Mouse (Mus musculus) limb, embryonic 13.5 days (tissue): ENCODE data around the gene Olfr1167. TPM values are rescaled to one million over a fixed set of nuclear protein-coding genes. Genes with fewer than 3 reads are reported as not detected.
"Not testable (repeated sequence)": the region's sequence is repeated elsewhere in the genome, so short reads cannot be mapped to it uniquely, and the experiment has no call there.

ENCODE experiments used
- ATAC-seq: fragments of 200-750 bp; cut with Nextera tagmentation; 2 replicates; pipeline ENCODE4 v1.8.0; 2017; ENCODE audit warnings: low read depth, moderate number of reproducible peaks, moderate TSS enrichment; ENCODE audit not compliant: low FRiP score
- H3K27ac ChIP-seq: fragments of 300-500 bp; sonication (generic); 2 replicates; pipeline ENCODE4 v1.5.1; 2015; ENCODE audit warnings: inconsistent platforms, mild to moderate bottlenecking, moderate library complexity
- H3K27me3 ChIP-seq: fragments of 300-500 bp; sonication (generic); 2 replicates; pipeline ENCODE4 v1.6.1; 2015; ENCODE audit warnings: mild to moderate bottlenecking, inconsistent platforms
- H3K36me3 ChIP-seq: fragments of 300-500 bp; sonication (generic); 2 replicates; pipeline ENCODE4 v1.6.1; 2015; ENCODE audit warnings: inconsistent platforms, mild to moderate bottlenecking, moderate library complexity
- H3K4me1 ChIP-seq: fragments of 300-500 bp; sonication (generic); 2 replicates; pipeline ENCODE4 v1.6.1; 2015; ENCODE audit warnings: inconsistent platforms
- H3K4me2 ChIP-seq: fragments of 300-500 bp; sonication (generic); replicated peaks from 2 replicates; pipeline ENCODE4 v1.6.1; 2015; ENCODE audit warnings: inconsistent platforms, mild to moderate bottlenecking, moderate library complexity
- H3K4me3 ChIP-seq: fragments of 300-500 bp; sonication (generic); 2 replicates; pipeline ENCODE4 v1.5.1; 2015; ENCODE audit warnings: moderate library complexity, mild to moderate bottlenecking, inconsistent platforms
- H3K9ac ChIP-seq: fragments of 300-500 bp; sonication (generic); 2 replicates; pipeline ENCODE4 v1.6.1; 2015; ENCODE audit warnings: mild to moderate bottlenecking, inconsistent platforms
- H3K9me3 ChIP-seq: fragments of 300-500 bp; sonication (generic); 2 replicates; pipeline ENCODE4 v1.6.1; 2016; ENCODE audit warnings: inconsistent platforms
- WGBS: fragments of 180-500 bp; shearing (Covaris S2); methylation state at CpG from one replicate; pipeline ENCODE4 v1.1.7; 2015; 5-methylcytosine and 5-hydroxymethylcytosine counted together
- polyA plus RNA-seq: library from polyadenylated mRNA; unstranded; fragments of >200 nt; fragmentation: Nextera tagmentation; extraction: Ambion mirVana; gene quantifications from 2 replicates; pipeline ENCODE4 v1.2.1, GENCODE M21; 2015

Olfr1167 gene
- polyA plus RNA-seq: not detected in 2 replicates

GRCm38 (mm10) chr2:88155093-88155492, at the start of gene Olfr1167:
TSS of gene Olfr1167 (minus strand) at chr2:88155193.
- H3K4me3 ChIP-seq, H3K4me2 ChIP-seq, H3K27ac ChIP-seq, H3K9ac ChIP-seq, ATAC-seq, H3K4me1 ChIP-seq, H3K36me3 ChIP-seq, H3K27me3 ChIP-seq, H3K9me3 ChIP-seq: not testable (repeated sequence)
- WGBS: 89% methylated on average over 1 of the region's 1 CpGs

DNA sequence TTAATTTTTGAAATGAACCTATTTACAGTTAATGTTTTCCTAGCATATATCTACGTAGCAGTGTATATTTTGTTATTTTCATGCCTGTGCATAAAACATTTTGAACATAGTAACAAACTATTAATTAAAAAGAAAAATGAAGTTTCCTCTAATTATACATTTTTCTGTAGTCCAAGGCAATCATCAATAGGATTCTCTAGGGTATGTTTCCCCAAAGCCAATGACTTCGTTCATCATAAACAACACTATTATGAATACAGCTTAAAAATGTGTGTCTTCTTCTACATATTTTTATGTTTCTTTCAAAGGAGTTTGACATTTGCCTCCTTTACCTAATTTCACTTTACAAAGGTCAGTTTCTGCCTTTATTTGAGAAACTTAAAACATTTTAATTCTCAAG, 26.6 kb upstream of the Olfr1167 start, which contains the start of gene Olfr1168:
Olfr1168 (plus strand) TSS at position 301 of the 400 bp plus-strand sequence.
- Histone ChIP-seq H3K4me1 (no peaks in the 10 kb centered on the region), H3K9ac (no peak within 1 kb of the TSS), H3K27me3 (no peaks in the 10 kb centered on the region), H3K27ac (no peak within 1 kb of the TSS), H3K9me3 (no peaks in the 10 kb centered on the region), H3K36me3 (no peaks in the 10 kb centered on the region), H3K4me3 (no peak within 1 kb of the TSS), H3K4me2 (no peak within 1 kb of the TSS)
- ATAC-seq: no peak
- WGBS: 83% methylated on average over 2 of the region's 2 CpGs

- no peaks in the 10 kb centered on the region for H3K36me3 ChIP-seq
- no peak for ATAC-seq
- no peak within 1 kb of the TSS for H3K27ac ChIP-seq
- 89% methylated on average over 1 of the region's 1 CpGs for WGBS
- H3K4me3 ChIP-seq: no peak within 1 kb of the TSS
- H3K4me2 ChIP-seq: no peak within 1 kb of the TSS
- no peak within 1 kb of the TSS for H3K9ac ChIP-seq
- no peaks in the 10 kb centered on the region for H3K4me1 ChIP-seq
- no peaks in the 10 kb centered on the region for H3K27me3 ChIP-seq
- H3K9me3 ChIP-seq: no peaks in the 10 kb centered on the region
Observed at GRCm38 (mm10) chr2:88128172-88128571, 26.8 kb downstream of the Olfr1167 start, which contains the start of gene Olfr1166. TSS of gene Olfr1166 (minus strand) at chr2:88128272.

Other genes with a start within 250 kb of the Olfr1167 start
- gene Olfr1155, start 210.1 kb downstream of the Olfr1167 start, polyA plus RNA-seq: not detected in 2 replicates
- gene Olfr1156, start 202.1 kb downstream of the Olfr1167 start, polyA plus RNA-seq: not detected in 2 replicates
- not detected in 2 replicates for gene Olfr1157, start 186.9 kb downstream of the Olfr1167 start, polyA plus RNA-seq
- not detected in 2 replicates for gene Olfr74, start 180.5 kb downstream of the Olfr1167 start, polyA plus RNA-seq
- gene Olfr1158, start 165.1 kb downstream of the Olfr1167 start, polyA plus RNA-seq: not detected in 2 replicates
- not detected in 2 replicates for gene Olfr1160, start 146.9 kb downstream of the Olfr1167 start, polyA plus RNA-seq
- gene Olfr1161, start 132.4 kb downstream of the Olfr1167 start, polyA plus RNA-seq: not detected in 2 replicates
- not detected in 2 replicates for gene Olfr73, start 117.5 kb downstream of the Olfr1167 start, polyA plus RNA-seq
- not detected in 2 replicates for gene Olfr1162, start 104.1 kb downstream of the Olfr1167 start, polyA plus RNA-seq
- not detected in 2 replicates for gene Olfr1163, start 83.4 kb downstream of the Olfr1167 start, polyA plus RNA-seq
- gene Olfr1164, start 61.2 kb downstream of the Olfr1167 start, polyA plus RNA-seq: not detected in 2 replicates
- not detected in 2 replicates for gene Olfr1166, start 26.9 kb downstream of the Olfr1167 start, polyA plus RNA-seq
- not detected in 2 replicates for gene Olfr1168, start 26.7 kb upstream of the Olfr1167 start, polyA plus RNA-seq
- not detected in 2 replicates for gene Olfr1170, start 73.1 kb upstream of the Olfr1167 start, polyA plus RNA-seq
- gene Olfr1173, start 124.7 kb upstream of the Olfr1167 start, polyA plus RNA-seq: not detected in 2 replicates
- not detected in 2 replicates for gene Olfr1174-ps, start 159.9 kb upstream of the Olfr1167 start, polyA plus RNA-seq
- not detected in 2 replicates for gene Olfr1175-ps, start 172.0 kb upstream of the Olfr1167 start, polyA plus RNA-seq
- gene Olfr1176, start 181.5 kb upstream of the Olfr1167 start, polyA plus RNA-seq: not detected in 2 replicates
- gene Olfr1177-ps, start 191.3 kb upstream of the Olfr1167 start, polyA plus RNA-seq: not detected in 2 replicates
- not detected in 2 replicates for gene Olfr1178, start 231.9 kb upstream of the Olfr1167 start, polyA plus RNA-seq